Mouse (Mus musculus): Measurements from ENCODE around the gene Tex2.

Tex2 gene

GRCm38 (mm10) chr11:106484875-106485274 is 128.3 kb downstream of the Tex2 start:
- in situ Hi-C loops (cut with MboI; ENCODE audit: low pct_unique_long_range_greater_than_20kb in 1 of 2, low sequenced_read_pairs in 2 of 2, unreplicated experiment in 1 of 2): no loop called here

GRCm38 (mm10) chr11:106482867-106483266 is 130.4 kb downstream of the Tex2 start:
- in situ Hi-C loops (cut with MboI; ENCODE audit: low pct_unique_long_range_greater_than_20kb in 1 of 2, low sequenced_read_pairs in 2 of 2, unreplicated experiment in 1 of 2): no loop called here

GRCm38 (mm10) chr11:106481651-106482050 is 131.6 kb downstream of the Tex2 start:
- in situ Hi-C loops (cut with MboI; ENCODE audit: low pct_unique_long_range_greater_than_20kb in 1 of 2, low sequenced_read_pairs in 2 of 2, unreplicated experiment in 1 of 2): no loop called here

- in situ Hi-C loops (cut with MboI; ENCODE audit: low pct_unique_long_range_greater_than_20kb in 1 of 2, low sequenced_read_pairs in 2 of 2, unreplicated experiment in 1 of 2): no loop called here
These were observed 132.7 kb downstream of the Tex2 start for GRCm38 (mm10) chr11:106480530-106480885.

- in situ Hi-C loops (cut with MboI; ENCODE audit: low pct_unique_long_range_greater_than_20kb in 1 of 2, low sequenced_read_pairs in 2 of 2, unreplicated experiment in 1 of 2): no loop called here
These were observed 133.3 kb downstream of the Tex2 start for GRCm38 (mm10) chr11:106479619-106480529.

GRCm38 (mm10) chr11:106478745-106479144 is 134.5 kb downstream of the Tex2 start:
- in situ Hi-C loops (cut with MboI; ENCODE audit: low pct_unique_long_range_greater_than_20kb in 1 of 2, low sequenced_read_pairs in 2 of 2, unreplicated experiment in 1 of 2): no loop called here

- in situ Hi-C loops (cut with MboI; ENCODE audit: low pct_unique_long_range_greater_than_20kb in 1 of 2, low sequenced_read_pairs in 2 of 2, unreplicated experiment in 1 of 2): no loop called here
These were observed 135.6 kb downstream of the Tex2 start for GRCm38 (mm10) chr11:106477505-106478160.

- in situ Hi-C loops (cut with MboI; ENCODE audit: low pct_unique_long_range_greater_than_20kb in 1 of 2, low sequenced_read_pairs in 2 of 2, unreplicated experiment in 1 of 2): no loop called here
These were observed 137.9 kb downstream of the Tex2 start for GRCm38 (mm10) chr11:106475309-106475708.

- in situ Hi-C loops (cut with MboI; ENCODE audit: low pct_unique_long_range_greater_than_20kb in 1 of 2, low sequenced_read_pairs in 2 of 2, unreplicated experiment in 1 of 2): no loop called here
These were observed 141.6 kb downstream of the Tex2 start for GRCm38 (mm10) chr11:106471629-106472028.

- in situ Hi-C loops (cut with MboI; ENCODE audit: low pct_unique_long_range_greater_than_20kb in 1 of 2, low sequenced_read_pairs in 2 of 2, unreplicated experiment in 1 of 2): no loop called here
These were observed 144.7 kb downstream of the Tex2 start for GRCm38 (mm10) chr11:106468509-106468908.

GRCm38 (mm10) chr11:106465932-106466331 is 147.3 kb downstream of the Tex2 start:
- in situ Hi-C loops (cut with MboI; ENCODE audit: low pct_unique_long_range_greater_than_20kb in 1 of 2, low sequenced_read_pairs in 2 of 2, unreplicated experiment in 1 of 2): no loop called here

GRCm38 (mm10) chr11:106465545-106465903 is 147.7 kb downstream of the Tex2 start:
- in situ Hi-C loops (cut with MboI; ENCODE audit: low pct_unique_long_range_greater_than_20kb in 1 of 2, low sequenced_read_pairs in 2 of 2, unreplicated experiment in 1 of 2): no loop called here

- in situ Hi-C loops (cut with MboI; ENCODE audit: low pct_unique_long_range_greater_than_20kb in 1 of 2, low sequenced_read_pairs in 2 of 2, unreplicated experiment in 1 of 2): no loop called here
These were observed 148.3 kb downstream of the Tex2 start for GRCm38 (mm10) chr11:106464681-106465544.

GRCm38 (mm10) chr11:106463845-106464244 is 149.4 kb downstream of the Tex2 start:
- in situ Hi-C loops (cut with MboI; ENCODE audit: low pct_unique_long_range_greater_than_20kb in 1 of 2, low sequenced_read_pairs in 2 of 2, unreplicated experiment in 1 of 2): no loop called here

- in situ Hi-C loops (cut with MboI; ENCODE audit: low pct_unique_long_range_greater_than_20kb in 1 of 2, low sequenced_read_pairs in 2 of 2, unreplicated experiment in 1 of 2): no loop called here
These were observed 150.9 kb downstream of the Tex2 start for GRCm38 (mm10) chr11:106462309-106462708.

GRCm38 (mm10) chr11:106461145-106461932 is 151.9 kb downstream of the Tex2 start:
- in situ Hi-C loops (cut with MboI; ENCODE audit: low pct_unique_long_range_greater_than_20kb in 1 of 2, low sequenced_read_pairs in 2 of 2, unreplicated experiment in 1 of 2): no loop called here

- in situ Hi-C loops (cut with MboI; ENCODE audit: low pct_unique_long_range_greater_than_20kb in 1 of 2, low sequenced_read_pairs in 2 of 2, unreplicated experiment in 1 of 2): no loop called here
These were observed 152.6 kb downstream of the Tex2 start for GRCm38 (mm10) chr11:106460671-106461070.

- in situ Hi-C loops (cut with MboI; ENCODE audit: low pct_unique_long_range_greater_than_20kb in 1 of 2, low sequenced_read_pairs in 2 of 2, unreplicated experiment in 1 of 2): no loop called here
These were observed 154.7 kb downstream of the Tex2 start for GRCm38 (mm10) chr11:106458540-106458939.
